Mouse (Mus musculus) heart, adult 18-20 months (tissue): ENCODE measurements around the gene Fbxo10. TPM values are rescaled to one million over a fixed set of nuclear protein-coding genes. Genes with fewer than 3 reads are reported as not detected.
"Not testable (repeated sequence)": the region's sequence is repeated elsewhere in the genome, so short reads cannot be mapped to it uniquely, and the experiment has no call there.

Experiments used
- DNase-seq, 2 experiments: peaks; one replicate each; pipeline ENCODE4 v3.0.0; 2021 to 2022; ENCODE audit warnings: mixed read lengths in 1 of 2
- total RNA-seq, 2 experiments: library from RNA; stranded (reverse); gene quantifications; 2 replicates each; pipeline ENCODE4 v1.2.3; 2021

Fbxo10 gene
- total RNA-seq, 2 experiments from 2014 or later = 7.4 to 9.3 TPM

GRCm38 (mm10) chr4:45005452-45005851 lies 79.0 kb downstream of the Fbxo10 start:
- DNase-seq = peak; percentile 20 to 29

- no peak for DNase-seq
These were observed 84.4 kb downstream of the Fbxo10 start for GRCm38 (mm10) chr4:45000001-45000400.

GRCm38 (mm10) chr4:44998071-44998470 lies 86.3 kb downstream of the Fbxo10 start:
- no peak for DNase-seq

GRCm38 (mm10) chr4:44994776-44995175 lies 89.6 kb downstream of the Fbxo10 start:
- no peak for DNase-seq

GRCm38 (mm10) chr4:44993847-44994246 lies 90.6 kb downstream of the Fbxo10 start:
- no peak for DNase-seq

- DNase-seq = not testable (repeated sequence)
These were observed 91.2 kb downstream of the Fbxo10 start for GRCm38 (mm10) chr4:44993179-44993578.

GRCm38 (mm10) chr4:44992330-44992729 lies 92.1 kb downstream of the Fbxo10 start:
- not testable (repeated sequence) for DNase-seq

GRCm38 (mm10) chr4:44990560-44990959 lies 93.8 kb downstream of the Fbxo10 start:
- no peak for DNase-seq

Other genes starting within 250 kb of the Fbxo10 start
- gene Grhpr, start 103.2 kb downstream of the Fbxo10 start, total RNA-seq = 10 to 100 TPM; 38.6 to 43.6 TPM
- 1 to 10 TPM; 3.7 to 4.1 TPM for gene Zbtb5, start 72.2 kb downstream of the Fbxo10 start, total RNA-seq
- gene Polr1e, start 66.0 kb downstream of the Fbxo10 start, total RNA-seq = 10 to 100 TPM; 14.5 to 20.7 TPM
- gene Tomm5, start 23.5 kb upstream of the Fbxo10 start, total RNA-seq = 100 to 1,000 TPM; 238 to 281 TPM
- under 1 TPM; 0.30 to 0.33 TPM for gene Frmpd1, start 100.3 kb upstream of the Fbxo10 start, total RNA-seq
- 1 to 10 TPM; 5.2 to 6.0 TPM for gene Trmt10b, start 212.5 kb upstream of the Fbxo10 start, total RNA-seq